Mouse (Mus musculus): Measurements from ENCODE around the gene Lyzl4. TPM values are rescaled to one million over a fixed set of nuclear protein-coding genes. Genes with fewer than 3 reads are reported as not detected.

The Lyzl4 gene
- polyA plus RNA-seq, 1 experiment from 2014 or later = not detected

DNA sequence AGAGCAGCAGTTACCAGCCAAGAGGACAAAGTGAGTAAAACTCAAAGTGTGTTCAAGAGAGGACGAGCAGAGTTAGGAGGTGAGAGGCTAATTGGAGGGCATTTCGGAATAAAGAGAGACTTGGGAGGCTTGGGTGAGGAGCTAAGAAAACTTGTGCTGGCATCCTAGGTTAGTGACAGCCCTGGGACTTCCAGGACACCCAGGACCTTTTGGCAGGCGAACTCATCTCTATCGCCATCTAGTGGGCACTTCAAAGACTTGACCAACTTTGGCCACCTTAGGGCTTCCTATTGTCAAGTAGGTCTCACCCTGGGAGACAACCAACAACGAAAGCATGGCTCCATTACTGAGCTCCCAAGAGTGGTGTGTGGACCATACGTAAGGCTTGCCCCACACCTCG, 29.4 kb upstream of the Lyzl4 start:
- Histone ChIP-seq H3K36me3 (no peaks in the 10 kb centered on the region), H3K27ac (no peak overlapping the region), H3K4me1 (peaks cover 50% of the 10 kb centered on the region), H3K4me3 (no peak overlapping the region), H3K27me3 (ENCODE audit: low read depth, poor library complexity, severe bottlenecking) (peaks cover 49% of the 10 kb centered on the region), H3K9me3 (replicated peaks) (no peaks in the 10 kb centered on the region)
- peak; percentile 57 for DNase-seq (ENCODE audit: low spot score)
- WGBS = 26% methylated on average over 7 of the region's 7 CpGs

DNA sequence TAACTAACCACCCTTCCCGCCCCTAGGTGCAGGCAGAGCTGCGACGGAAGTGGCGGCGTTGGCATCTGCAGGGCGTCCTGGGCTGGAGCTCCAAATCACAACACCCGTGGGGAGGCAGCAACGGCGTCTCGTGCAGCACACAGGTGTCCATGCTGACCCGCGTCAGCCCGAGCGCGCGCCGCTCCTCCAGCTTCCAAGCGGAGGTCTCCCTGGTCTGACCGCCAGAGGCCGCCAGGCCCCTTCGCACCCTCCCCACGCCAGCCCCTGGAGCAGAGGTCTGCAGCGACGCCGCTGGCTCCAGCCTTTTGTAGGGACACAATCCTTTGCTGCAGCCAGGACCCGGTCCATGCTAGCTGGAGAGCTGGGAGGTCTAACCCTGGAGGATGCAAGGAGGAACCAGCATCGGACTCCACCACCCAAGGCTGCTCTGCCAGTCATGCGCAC, 27.5 kb upstream of the Lyzl4 start:
- Histone ChIP-seq H3K27ac (peak overlapping the region; percentile 66), H3K4me3 (peak overlapping the region; percentile 46), H3K4me1 (peaks cover 54% of the 10 kb centered on the region), H3K9me3 (replicated peaks) (no peaks in the 10 kb centered on the region), H3K27me3 (ENCODE audit: low read depth, poor library complexity, severe bottlenecking) (peaks cover 62% of the 10 kb centered on the region), H3K36me3 (no peaks in the 10 kb centered on the region)
- WGBS = 1% methylated on average over 28 of the region's 28 CpGs
- DNase-seq (ENCODE audit: low spot score) = peak; percentile 86

DNA sequence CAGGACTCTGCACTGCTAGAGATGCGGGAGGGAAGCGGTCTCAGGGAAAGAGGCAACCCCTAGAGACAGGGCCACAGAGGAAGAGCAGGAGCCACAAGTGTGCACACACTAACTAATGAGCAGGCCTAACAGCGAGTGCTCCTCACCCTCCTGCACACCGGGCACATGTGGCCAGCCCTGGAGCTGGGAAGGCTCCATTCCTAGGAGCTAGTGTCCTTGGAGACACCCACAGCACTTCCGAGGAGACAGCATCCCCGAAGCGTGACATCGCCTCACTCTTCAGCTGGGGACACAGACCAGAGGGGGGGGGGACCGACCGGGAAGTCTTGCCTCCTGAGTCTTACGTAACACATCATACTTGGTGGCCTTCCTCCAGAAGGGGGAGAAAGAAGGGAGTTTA, 25.9 kb upstream of the Lyzl4 start:
- no peak for DNase-seq (ENCODE audit: low spot score)
- WGBS = 80% methylated on average over 11 of the region's 11 CpGs
- Histone ChIP-seq H3K27me3 (ENCODE audit: low read depth, poor library complexity, severe bottlenecking) (peaks cover 62% of the 10 kb centered on the region), H3K4me3 (no peak overlapping the region), H3K4me1 (peaks cover 49% of the 10 kb centered on the region), H3K9me3 (replicated peaks) (no peaks in the 10 kb centered on the region), H3K36me3 (no peaks in the 10 kb centered on the region), H3K27ac (0 out of 2 replicates have a peak overlapping the region, but pooled peaks have one; percentile 25)

DNA sequence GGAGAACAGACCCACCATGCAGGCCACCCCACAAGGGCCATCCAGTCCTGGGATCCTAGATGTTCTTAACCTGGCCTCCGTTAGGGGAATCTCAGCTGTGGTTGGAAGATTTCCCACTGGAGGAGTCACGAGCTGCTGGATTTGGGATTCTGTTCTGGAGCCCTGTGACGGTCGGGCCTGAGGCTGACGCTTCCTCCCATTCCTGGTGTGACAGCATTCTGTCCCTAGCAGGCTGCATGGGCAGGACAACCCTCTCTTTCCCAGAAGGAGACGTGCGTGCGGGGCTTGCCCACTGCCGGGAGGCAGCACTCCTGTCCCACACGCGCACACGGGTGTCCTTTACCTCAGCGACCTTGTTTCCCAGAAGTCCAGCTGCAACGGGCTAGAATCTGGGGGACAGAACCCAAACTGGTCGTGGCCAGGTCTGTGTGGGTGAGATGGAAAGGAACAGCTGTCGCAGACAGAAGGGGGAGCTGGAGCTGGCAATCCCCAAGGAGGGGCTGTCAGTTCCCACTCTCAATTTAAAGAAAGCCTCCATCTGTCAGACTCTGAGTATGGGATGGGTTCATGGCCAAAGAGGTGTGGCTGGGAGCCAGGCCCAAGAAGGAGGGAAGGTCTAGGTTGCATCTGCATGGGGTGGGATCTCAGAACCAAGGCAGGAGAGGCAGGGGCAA, 25.2 kb upstream of the Lyzl4 start:
- peaks cover 44% of the 10 kb centered on the region for H3K4me1 ChIP-seq
- DNase-seq (ENCODE audit: low spot score) = no peak
- H3K9me3 ChIP-seq (replicated peaks) = no peaks in the 10 kb centered on the region
- H3K27me3 ChIP-seq (ENCODE audit: low read depth, poor library complexity, severe bottlenecking) = peaks cover 62% of the 10 kb centered on the region
- H3K27ac ChIP-seq = no peak overlapping the region
- 78% methylated on average over 16 of the region's 16 CpGs for WGBS
- H3K36me3 ChIP-seq = no peaks in the 10 kb centered on the region
- H3K4me3 ChIP-seq = no peak overlapping the region

DNA sequence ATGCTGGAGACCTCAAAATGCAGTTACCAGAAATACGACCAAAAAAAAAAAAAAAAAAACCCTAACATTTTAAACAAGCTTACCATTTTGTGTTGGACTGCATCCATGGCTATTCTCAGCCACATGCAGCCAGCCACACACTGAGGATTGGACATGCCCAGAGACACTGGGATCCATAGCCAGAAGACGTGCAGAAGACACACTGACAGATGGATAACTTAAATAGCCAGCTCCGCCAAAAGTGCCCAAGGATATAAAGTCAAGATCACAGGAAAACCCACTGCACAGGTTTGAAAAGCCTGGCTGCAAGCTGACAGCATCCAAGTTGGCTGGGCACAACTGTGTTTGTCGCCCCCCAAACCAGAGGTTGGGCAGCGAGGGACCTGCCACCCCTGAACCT, 22.2 kb upstream of the Lyzl4 start:
- Histone ChIP-seq H3K4me3 (no peak overlapping the region), H3K9me3 (replicated peaks) (no peaks in the 10 kb centered on the region), H3K27ac (no peak overlapping the region), H3K4me1 (peaks cover 27% of the 10 kb centered on the region), H3K36me3 (no peaks in the 10 kb centered on the region), H3K27me3 (ENCODE audit: low read depth, poor library complexity, severe bottlenecking) (peaks cover 40% of the 10 kb centered on the region)
- 88% methylated on average over 5 of the region's 5 CpGs for WGBS
- no peak for DNase-seq (ENCODE audit: low spot score)

DNA sequence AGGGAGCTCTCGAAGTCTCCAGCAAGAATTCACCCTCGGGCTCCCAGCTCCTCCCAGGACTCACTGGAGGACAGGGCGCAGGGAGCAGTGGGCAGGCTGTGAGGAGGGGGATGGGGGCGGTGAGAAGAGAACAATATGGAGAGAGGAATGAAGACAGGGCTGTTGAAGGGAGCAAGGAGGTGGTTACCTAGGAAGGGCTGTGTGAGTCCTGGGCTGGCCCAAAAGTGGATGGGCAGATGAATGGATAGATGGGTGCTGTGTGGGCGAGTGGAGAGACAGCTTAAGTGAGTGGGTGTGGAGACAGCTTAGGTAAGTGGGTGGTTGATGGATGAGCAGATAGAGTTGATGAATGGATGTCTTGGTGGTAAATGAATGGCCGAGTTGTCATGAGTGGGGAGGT, 21.6 kb upstream of the Lyzl4 start:
- H3K27ac ChIP-seq = no peak overlapping the region
- no peaks in the 10 kb centered on the region for H3K36me3 ChIP-seq
- peaks cover 34% of the 10 kb centered on the region for H3K27me3 ChIP-seq (ENCODE audit: low read depth, poor library complexity, severe bottlenecking)
- H3K4me1 ChIP-seq = peaks cover 21% of the 10 kb centered on the region
- no peak overlapping the region for H3K4me3 ChIP-seq
- 81% methylated on average over 6 of the region's 6 CpGs for WGBS
- DNase-seq (ENCODE audit: low spot score) = no peak
- no peaks in the 10 kb centered on the region for H3K9me3 ChIP-seq (replicated peaks)

DNA sequence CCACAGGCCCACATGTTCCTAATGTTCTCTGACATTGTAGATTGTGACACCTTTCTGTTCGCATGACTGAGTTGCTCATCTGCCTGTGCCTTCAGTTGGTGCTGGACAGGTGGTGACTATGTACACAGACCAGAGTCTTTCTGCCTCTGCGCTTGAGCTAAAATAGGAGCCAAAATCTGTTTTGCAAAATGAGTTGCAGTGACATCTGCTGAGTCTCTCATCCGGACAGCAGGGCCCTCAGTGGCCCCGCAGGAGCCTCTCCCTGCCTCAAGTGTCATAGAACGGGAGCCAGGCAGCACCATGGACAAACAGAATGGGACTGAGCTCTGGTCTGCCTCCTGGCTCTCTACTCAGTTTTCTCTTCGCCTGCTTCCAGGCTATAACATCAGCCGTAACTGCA, 17.9 kb upstream of the Lyzl4 start:
- Histone ChIP-seq H3K36me3 (no peaks in the 10 kb centered on the region), H3K4me1 (no peaks in the 10 kb centered on the region), H3K27me3 (ENCODE audit: low read depth, poor library complexity, severe bottlenecking) (peaks cover 13% of the 10 kb centered on the region; the same call in 1 of the 2 replicates), H3K27ac (no peak overlapping the region), H3K9me3 (replicated peaks) (no peaks in the 10 kb centered on the region), H3K4me3 (no peak overlapping the region)
- WGBS = 85% methylated on average over 7 of the region's 7 CpGs
- DNase-seq (ENCODE audit: low spot score) = no peak

DNA sequence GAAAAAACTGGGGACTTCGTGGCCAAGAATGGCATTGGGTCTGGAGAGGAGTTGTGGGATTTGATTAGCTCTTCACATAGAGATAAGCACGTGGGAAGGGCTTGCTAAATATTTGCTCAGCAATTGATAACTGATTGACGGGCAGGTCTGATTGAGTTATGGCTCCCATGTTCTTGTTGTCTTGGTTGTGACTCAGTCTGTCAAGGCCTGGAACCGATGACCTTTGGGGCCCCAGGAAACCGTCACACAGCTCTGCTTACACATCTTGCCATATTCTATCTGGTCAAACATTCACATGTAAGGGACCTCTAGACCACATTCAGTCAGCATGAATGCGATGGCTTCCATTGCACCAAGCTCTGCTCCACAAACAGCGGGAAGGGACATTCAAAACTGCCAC, 16.4 kb upstream of the Lyzl4 start:
- no peaks in the 10 kb centered on the region for H3K4me1 ChIP-seq
- H3K9me3 ChIP-seq (replicated peaks) = no peaks in the 10 kb centered on the region

DNA sequence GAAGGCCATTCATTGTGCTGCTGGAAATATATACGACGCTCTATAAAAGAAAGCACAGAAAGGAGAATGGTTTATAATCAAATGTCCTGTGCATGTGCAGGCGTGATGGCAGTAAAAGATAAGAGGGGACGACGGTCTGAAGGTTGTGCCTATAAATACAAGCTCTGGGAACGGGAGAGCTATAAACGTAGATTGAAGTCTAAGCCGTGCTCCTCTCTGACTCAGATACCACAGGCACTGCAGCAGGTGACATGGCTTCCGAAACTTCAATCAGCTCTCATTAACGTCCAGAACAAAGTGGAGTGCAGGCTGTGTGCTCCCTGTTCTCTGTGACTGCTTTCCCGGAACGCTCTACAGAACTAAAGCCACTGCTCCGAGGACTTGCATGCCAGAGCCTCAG, 15.2 kb upstream of the Lyzl4 start:
- H3K36me3 ChIP-seq = no peaks in the 10 kb centered on the region
- no peak for DNase-seq (ENCODE audit: low spot score)
- no peak overlapping the region for H3K4me3 ChIP-seq
- WGBS = 56% methylated on average over 13 of the region's 13 CpGs
- peaks cover 13% of the 10 kb centered on the region; the same call in 1 of the 2 replicates for H3K27me3 ChIP-seq (ENCODE audit: low read depth, poor library complexity, severe bottlenecking)
- H3K4me1 ChIP-seq = no peaks in the 10 kb centered on the region
- H3K27ac ChIP-seq = no peak overlapping the region
- no peaks in the 10 kb centered on the region for H3K9me3 ChIP-seq (replicated peaks)

More for the DNA sequence above, 16.4 kb upstream of the Lyzl4 start:
- DNase-seq (ENCODE audit: low spot score) = no peak
- Histone ChIP-seq H3K36me3 (no peaks in the 10 kb centered on the region), H3K27me3 (ENCODE audit: low read depth, poor library complexity, severe bottlenecking) (peaks cover 13% of the 10 kb centered on the region; the same call in 1 of the 2 replicates), H3K4me3 (no peak overlapping the region), H3K27ac (no peak overlapping the region)
- WGBS = 90% methylated on average over 7 of the region's 7 CpGs

DNA sequence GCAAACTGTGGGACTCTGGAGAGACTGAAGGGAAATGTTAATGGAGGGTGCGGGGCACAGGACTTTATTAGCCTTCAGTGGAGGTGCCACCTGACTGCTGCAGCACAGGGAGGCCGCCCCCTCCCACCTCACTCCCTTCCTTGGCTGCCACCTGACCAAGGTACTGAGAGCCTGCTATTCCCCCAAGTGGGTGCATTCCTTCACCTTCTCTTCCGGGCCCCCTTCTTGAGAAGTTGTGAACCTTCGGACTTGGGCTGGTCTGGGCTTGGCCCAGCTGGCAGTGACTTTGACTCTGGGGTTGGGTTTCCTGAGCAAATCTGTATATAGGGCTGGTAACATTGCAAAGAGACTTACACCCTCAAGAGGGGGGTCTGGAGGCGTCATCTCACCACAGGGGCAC, 14.4 kb upstream of the Lyzl4 start:
- H3K9me3 ChIP-seq (replicated peaks) = no peaks in the 10 kb centered on the region
- 83% methylated on average over 5 of the region's 5 CpGs for WGBS
- H3K27ac ChIP-seq = no peak overlapping the region
- H3K4me3 ChIP-seq = no peak overlapping the region
- H3K4me1 ChIP-seq = no peaks in the 10 kb centered on the region
- no peak for DNase-seq (ENCODE audit: low spot score)
- H3K27me3 ChIP-seq (ENCODE audit: low read depth, poor library complexity, severe bottlenecking) = peaks cover 13% of the 10 kb centered on the region; the same call in 1 of the 2 replicates
- H3K36me3 ChIP-seq = no peaks in the 10 kb centered on the region

DNA sequence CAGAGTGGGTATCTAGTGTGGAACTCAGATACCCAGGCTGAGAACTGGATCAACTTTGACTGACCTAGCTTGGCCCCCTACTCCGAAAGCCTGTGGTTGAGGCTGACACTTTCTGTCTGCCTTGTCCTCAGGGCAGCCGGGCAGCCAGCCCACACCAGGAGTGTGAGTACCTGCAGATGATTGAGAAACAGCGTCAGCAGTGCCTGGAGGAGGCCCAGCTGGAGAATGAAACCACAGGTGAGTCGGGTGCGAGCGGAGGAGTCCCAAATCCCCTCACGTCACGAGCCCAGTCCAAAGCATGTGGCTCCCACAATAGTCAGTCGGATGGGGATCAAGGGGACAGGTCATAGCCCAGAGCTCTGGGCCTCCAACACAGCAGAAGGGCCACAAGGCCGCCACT, 11.8 kb upstream of the Lyzl4 start:
- Histone ChIP-seq H3K36me3 (no peaks in the 10 kb centered on the region), H3K4me1 (no peaks in the 10 kb centered on the region), H3K27me3 (ENCODE audit: low read depth, poor library complexity, severe bottlenecking) (peaks cover 13% of the 10 kb centered on the region; the same call in 1 of the 2 replicates), H3K4me3 (no peak overlapping the region), H3K9me3 (replicated peaks) (no peaks in the 10 kb centered on the region), H3K27ac (no peak overlapping the region)
- 90% methylated on average over 10 of the region's 10 CpGs for WGBS
- DNase-seq (ENCODE audit: low spot score) = no peak

DNA sequence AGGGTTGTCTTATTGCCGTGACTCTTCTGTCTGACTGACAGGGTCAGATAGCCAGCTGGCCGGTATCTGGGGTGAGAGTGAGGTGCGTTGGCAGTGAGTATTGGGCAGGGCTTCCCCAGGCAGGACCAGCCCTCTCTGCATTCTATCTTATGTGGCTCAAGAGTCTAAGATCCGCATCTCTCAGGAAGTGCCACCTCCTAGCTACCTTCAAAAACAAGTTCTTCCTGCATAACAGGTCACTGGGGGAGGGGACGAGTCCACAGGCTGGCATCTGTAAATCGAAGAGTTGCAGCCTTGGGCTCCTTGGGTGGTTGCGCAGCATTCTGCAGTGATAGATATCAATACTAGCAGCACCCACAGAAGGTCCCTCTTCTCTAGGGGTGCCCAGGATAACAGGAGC, 5.1 kb upstream of the Lyzl4 start:
- WGBS = 73% methylated on average over 7 of the region's 7 CpGs

DNA sequence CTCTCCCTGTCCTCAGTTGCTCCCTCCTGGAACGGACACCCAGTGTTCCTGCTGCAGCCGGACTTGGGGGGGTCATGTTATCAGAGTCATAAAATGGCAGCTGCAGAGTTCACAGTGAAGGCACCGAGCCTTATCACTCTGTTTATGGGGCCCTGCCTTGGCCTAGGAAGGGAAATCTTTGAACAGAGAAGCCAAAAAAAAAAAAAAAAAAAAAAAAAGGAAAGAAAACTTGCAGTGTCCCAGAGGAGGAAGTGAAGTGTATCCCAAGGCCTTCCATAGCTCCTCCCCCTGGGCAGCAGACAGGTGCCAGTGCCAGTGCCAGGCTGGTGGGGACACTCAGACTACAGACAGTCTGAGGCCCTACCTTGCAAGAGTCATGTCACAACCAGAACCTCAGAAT, 3.0 kb upstream of the Lyzl4 start:
- Histone ChIP-seq H3K9me3 (replicated peaks) (no peaks in the 10 kb centered on the region), H3K4me1 (peaks cover 20% of the 10 kb centered on the region), H3K36me3 (no peaks in the 10 kb centered on the region), H3K27me3 (ENCODE audit: low read depth, poor library complexity, severe bottlenecking) (peaks cover 62% of the 10 kb centered on the region), H3K4me3 (no peak overlapping the region), H3K27ac (no peak overlapping the region)
- 46% methylated on average over 3 of the region's 3 CpGs for WGBS
- DNase-seq (ENCODE audit: low spot score) = no peak

More for the DNA sequence above, 5.1 kb upstream of the Lyzl4 start:
- no peaks in the 10 kb centered on the region for H3K9me3 ChIP-seq (replicated peaks)
- no peak for DNase-seq (ENCODE audit: low spot score)
- peaks cover 12% of the 10 kb centered on the region for H3K4me1 ChIP-seq
- H3K27me3 ChIP-seq (ENCODE audit: low read depth, poor library complexity, severe bottlenecking) = peaks cover 40% of the 10 kb centered on the region
- H3K27ac ChIP-seq = no peak overlapping the region
- no peaks in the 10 kb centered on the region for H3K36me3 ChIP-seq
- H3K4me3 ChIP-seq = no peak overlapping the region
